Mouse (Mus musculus): ENCODE data around the gene Gm20388. TPM values are rescaled to one million over a fixed set of nuclear protein-coding genes. Genes with fewer than 3 reads are reported as not detected.
"Not testable (repeated sequence)": the region's sequence is repeated elsewhere in the genome, so short reads cannot be mapped to it uniquely, and the experiment has no call there.

Gene Gm20388
- polyA plus RNA-seq, 1 experiment from 2014 or later: 3.6 TPM

GRCm38 (mm10) chr8:124021237-124022227, 4110.9 kb downstream of the Gm20388 start, which contains the start of the genes Taf5l and Urb2:
Gene Taf5l (minus strand): TSS chr8:124021397.
Gene Urb2 (plus strand): TSS chr8:124021508.
- DNase-seq (ENCODE audit: low spot score): peak; percentile 95
- Histone ChIP-seq H3K4me1 (peaks cover 33% of the 10 kb centered on the region), H3K27ac (replicated peaks) (peak within 1 kb of the TSS; percentile 99), H3K27me3 (replicated peaks; ENCODE audit: low read depth, poor library complexity, severe bottlenecking) (no peaks in the 10 kb centered on the region), H3K4me3 (peak within 1 kb of the TSS; percentile 76), H3K9me3 (no peaks in the 10 kb centered on the region), H3K36me3 (replicated peaks) (peaks cover 35% of the 10 kb centered on the region)
- WGBS: under 1% methylated on average over 74 of the region's 74 CpGs

- peaks cover 11% of the 10 kb centered on the region for H3K4me1 ChIP-seq
- WGBS: 72% methylated on average over 2 of the region's 2 CpGs
- H3K27me3 ChIP-seq (replicated peaks; ENCODE audit: low read depth, poor library complexity, severe bottlenecking); DNase-seq (ENCODE audit: low spot score); H3K27ac ChIP-seq (replicated peaks); H3K9me3 ChIP-seq; H3K4me3 ChIP-seq: not testable (repeated sequence)
- peaks cover 82% of the 10 kb centered on the region for H3K36me3 ChIP-seq (replicated peaks)
These were observed 4115.6 kb downstream of the Gm20388 start for GRCm38 (mm10) chr8:124026265-124026664.

- DNase-seq (ENCODE audit: low spot score): no peak
- WGBS: 89% methylated on average over 6 of the region's 6 CpGs
These were observed 4117.2 kb downstream of the Gm20388 start for GRCm38 (mm10) chr8:124027831-124028230.

GRCm38 (mm10) chr8:124033400-124033799, 4122.8 kb downstream of the Gm20388 start:
- H3K9me3 ChIP-seq: no peaks in the 10 kb centered on the region
- no peak overlapping the region for H3K4me3 ChIP-seq
- no peaks in the 10 kb centered on the region for H3K4me1 ChIP-seq
- peaks cover 94% of the 10 kb centered on the region for H3K36me3 ChIP-seq (replicated peaks)
- DNase-seq (ENCODE audit: low spot score): no peak
- 74% methylated on average over 5 of the region's 5 CpGs for WGBS
- no peak overlapping the region for H3K27ac ChIP-seq (replicated peaks)
- H3K27me3 ChIP-seq (replicated peaks; ENCODE audit: low read depth, poor library complexity, severe bottlenecking): no peaks in the 10 kb centered on the region

More at GRCm38 (mm10) chr8:124027831-124028230, 4117.2 kb downstream of the Gm20388 start:
- H3K9me3 ChIP-seq: no peaks in the 10 kb centered on the region
- H3K27me3 ChIP-seq (replicated peaks; ENCODE audit: low read depth, poor library complexity, severe bottlenecking): no peaks in the 10 kb centered on the region
- H3K4me3 ChIP-seq: no peak overlapping the region
- H3K36me3 ChIP-seq (replicated peaks): peaks cover 94% of the 10 kb centered on the region
- no peak overlapping the region for H3K27ac ChIP-seq (replicated peaks)
- H3K4me1 ChIP-seq: no peaks in the 10 kb centered on the region

- Histone ChIP-seq H3K36me3 (replicated peaks) (peaks cover 95% of the 10 kb centered on the region), H3K4me3 (no peak overlapping the region), H3K27me3 (replicated peaks; ENCODE audit: low read depth, poor library complexity, severe bottlenecking) (no peaks in the 10 kb centered on the region), H3K27ac (replicated peaks) (no peak overlapping the region), H3K9me3 (no peaks in the 10 kb centered on the region), H3K4me1 (0 out of 2 replicates have a peak, but pooled peaks cover 3% of the 10 kb centered on the region)
- WGBS: 90% methylated on average over 7 of the region's 7 CpGs
- DNase-seq (ENCODE audit: low spot score): no peak
These were observed 4127.5 kb downstream of the Gm20388 start for GRCm38 (mm10) chr8:124038121-124038520.

GRCm38 (mm10) chr8:124039351-124039750, 4128.7 kb downstream of the Gm20388 start:
- DNase-seq (ENCODE audit: low spot score): peak; percentile 28
- Histone ChIP-seq H3K4me1 (0 out of 2 replicates have a peak, but pooled peaks cover 3% of the 10 kb centered on the region), H3K36me3 (replicated peaks) (peaks cover 95% of the 10 kb centered on the region), H3K27me3 (replicated peaks; ENCODE audit: low read depth, poor library complexity, severe bottlenecking) (no peaks in the 10 kb centered on the region), H3K27ac (replicated peaks) (no peak overlapping the region), H3K9me3 (no peaks in the 10 kb centered on the region), H3K4me3 (no peak overlapping the region)
- 55% methylated on average over 4 of the region's 4 CpGs for WGBS

GRCm38 (mm10) chr8:124042201-124042600, 4131.6 kb downstream of the Gm20388 start:
- H3K4me3 ChIP-seq: no peak overlapping the region
- H3K27me3 ChIP-seq (replicated peaks; ENCODE audit: low read depth, poor library complexity, severe bottlenecking): no peaks in the 10 kb centered on the region
- no peaks in the 10 kb centered on the region for H3K9me3 ChIP-seq
- H3K4me1 ChIP-seq: 0 out of 2 replicates have a peak, but pooled peaks cover 3% of the 10 kb centered on the region
- DNase-seq (ENCODE audit: low spot score): no peak
- H3K36me3 ChIP-seq (replicated peaks): peaks cover 94% of the 10 kb centered on the region
- 85% methylated on average over 1 of the region's 1 CpGs for WGBS
- H3K27ac ChIP-seq (replicated peaks): no peak overlapping the region

GRCm38 (mm10) chr8:124044421-124044820, 4133.8 kb downstream of the Gm20388 start:
- 89% methylated on average over 5 of the region's 5 CpGs for WGBS

GRCm38 (mm10) chr8:124044931-124045330, 4134.3 kb downstream of the Gm20388 start:
- H3K4me1 ChIP-seq: no peaks in the 10 kb centered on the region
- H3K27ac ChIP-seq (replicated peaks): no peak overlapping the region
- H3K36me3 ChIP-seq (replicated peaks): peaks cover 88% of the 10 kb centered on the region
- DNase-seq (ENCODE audit: low spot score): no peak
- H3K27me3 ChIP-seq (replicated peaks; ENCODE audit: low read depth, poor library complexity, severe bottlenecking): no peaks in the 10 kb centered on the region
- no peaks in the 10 kb centered on the region for H3K9me3 ChIP-seq
- H3K4me3 ChIP-seq: no peak overlapping the region
- 95% methylated on average over 12 of the region's 12 CpGs for WGBS

More at GRCm38 (mm10) chr8:124044421-124044820, 4133.8 kb downstream of the Gm20388 start:
- Histone ChIP-seq H3K9me3 (no peaks in the 10 kb centered on the region), H3K27ac (replicated peaks) (no peak overlapping the region), H3K4me3 (no peak overlapping the region), H3K27me3 (replicated peaks; ENCODE audit: low read depth, poor library complexity, severe bottlenecking) (no peaks in the 10 kb centered on the region), H3K4me1 (no peaks in the 10 kb centered on the region), H3K36me3 (replicated peaks) (peaks cover 88% of the 10 kb centered on the region)
- DNase-seq (ENCODE audit: low spot score): no peak

- Histone ChIP-seq H3K9me3 (no peaks in the 10 kb centered on the region), H3K27ac (replicated peaks) (no peak overlapping the region), H3K4me3 (no peak overlapping the region), H3K4me1 (no peaks in the 10 kb centered on the region), H3K36me3 (replicated peaks) (peaks cover 87% of the 10 kb centered on the region), H3K27me3 (replicated peaks; ENCODE audit: low read depth, poor library complexity, severe bottlenecking) (no peaks in the 10 kb centered on the region)
- 89% methylated on average over 8 of the region's 8 CpGs for WGBS
- no peak for DNase-seq (ENCODE audit: low spot score)
These were observed 4135.2 kb downstream of the Gm20388 start for GRCm38 (mm10) chr8:124045856-124046255.

- peaks cover 28% of the 10 kb centered on the region for H3K36me3 ChIP-seq (replicated peaks)
- peaks cover 6% of the 10 kb centered on the region; the same call in 1 of the 2 replicates for H3K4me1 ChIP-seq
- H3K27ac ChIP-seq (replicated peaks): no peak overlapping the region
- no peak overlapping the region for H3K4me3 ChIP-seq
- peak; percentile 75 for DNase-seq (ENCODE audit: low spot score)
- no peaks in the 10 kb centered on the region for H3K9me3 ChIP-seq
- WGBS: 36% methylated on average over 3 of the region's 3 CpGs
- H3K27me3 ChIP-seq (replicated peaks; ENCODE audit: low read depth, poor library complexity, severe bottlenecking): no peaks in the 10 kb centered on the region
These were observed 4141.5 kb downstream of the Gm20388 start for GRCm38 (mm10) chr8:124052110-124052509.

GRCm38 (mm10) chr8:124052568-124052967, 4141.9 kb downstream of the Gm20388 start:
- Histone ChIP-seq H3K9me3 (no peaks in the 10 kb centered on the region), H3K27me3 (replicated peaks; ENCODE audit: low read depth, poor library complexity, severe bottlenecking) (no peaks in the 10 kb centered on the region), H3K4me3 (no peak overlapping the region), H3K4me1 (peaks cover 6% of the 10 kb centered on the region; the same call in 1 of the 2 replicates), H3K27ac (replicated peaks) (no peak overlapping the region; the same call in 1 of the 2 replicates), H3K36me3 (replicated peaks) (peaks cover 24% of the 10 kb centered on the region)
- DNase-seq (ENCODE audit: low spot score): no peak
- 70% methylated on average over 4 of the region's 4 CpGs for WGBS

Data from embryonic facial prominence, embryonic 10.5 days (tissue).